Mouse (Mus musculus) erythroblast, adult 5-6 weeks (primary cell): Measurements from ENCODE around the gene Atg4d. TPM values are rescaled to one million over a fixed set of nuclear protein-coding genes. Genes with fewer than 3 reads are reported as not detected.
"Not testable (repeated sequence)": the region's sequence is repeated elsewhere in the genome, so short reads cannot be mapped to it uniquely, and the experiment has no call there.

Source experiments
- ATAC-seq: replicated peaks from 2 replicates; pipeline ENCODE4 v1.8.0; 2016; ENCODE audit warnings: moderate number of reproducible peaks, mild to moderate bottlenecking, moderate TSS enrichment, inconsistent platforms; ENCODE audit not compliant: poor library complexity, low FRiP score, severe bottlenecking
- total RNA-seq, 2 experiments: library from RNA; stranded (forward) in 1 of 2; stranded (reverse) in 1 of 2; fragments of 150-400 nt in 1 of 2; fragments of 200-764, 138-1000 nt in 1 of 2; gene quantifications; 2 replicates each; pipeline versions ENCODE4 v1.2.3 to v1.2.4; 2015 to 2017; ENCODE audit warnings: low replicate concordance in 2 of 2

Atg4d gene
- total RNA-seq, 2 experiments from 2014 or later = 11.9 to 31.9 TPM

- ATAC-seq = peak; percentile 68
These were observed 26.2 kb upstream of the Atg4d start, which contains the start of gene Keap1 for GRCm38 (mm10) chr9:21238733-21239464. Keap1 (minus strand) TSS chr9:21239361.

- no peak for ATAC-seq
These were observed 25.6 kb upstream of the Atg4d start for GRCm38 (mm10) chr9:21239465-21239848.

GRCm38 (mm10) chr9:21241343-21241742 lies 23.8 kb upstream of the Atg4d start:
- peak; percentile 80 for ATAC-seq

- ATAC-seq = no peak
These were observed 21.2 kb upstream of the Atg4d start for GRCm38 (mm10) chr9:21243826-21244427.

GRCm38 (mm10) chr9:21244428-21245112 lies 20.5 kb upstream of the Atg4d start:
- no peak for ATAC-seq

GRCm38 (mm10) chr9:21245113-21245487 lies 20.0 kb upstream of the Atg4d start:
- ATAC-seq = no peak

- ATAC-seq = no peak
These were observed 18.8 kb upstream of the Atg4d start for GRCm38 (mm10) chr9:21246342-21246741.

- ATAC-seq = no peak
These were observed 16.8 kb upstream of the Atg4d start, which contains the start of gene S1pr5 for GRCm38 (mm10) chr9:21248326-21248725. S1pr5 (minus strand) TSS chr9:21248443.

- ATAC-seq = no peak
These were observed 15.2 kb upstream of the Atg4d start for GRCm38 (mm10) chr9:21249629-21250508.

- ATAC-seq = no peak
These were observed 14.6 kb upstream of the Atg4d start for GRCm38 (mm10) chr9:21250509-21250908.

GRCm38 (mm10) chr9:21251116-21251735 lies 13.9 kb upstream of the Atg4d start:
- no peak for ATAC-seq

GRCm38 (mm10) chr9:21254690-21255089 lies 10.4 kb upstream of the Atg4d start:
- no peak for ATAC-seq

GRCm38 (mm10) chr9:21256349-21256748 lies 8.7 kb upstream of the Atg4d start:
- not testable (repeated sequence) for ATAC-seq

GRCm38 (mm10) chr9:21260491-21261040 lies 4.5 kb upstream of the Atg4d start:
- ATAC-seq = no peak

- ATAC-seq = no peak
These were observed 3.3 kb upstream of the Atg4d start for GRCm38 (mm10) chr9:21261831-21262230.

GRCm38 (mm10) chr9:21264272-21264999 lies 657 bp upstream of the Atg4d start:
- peak; percentile 66 for ATAC-seq

- ATAC-seq = peak; percentile 34
These were observed 518 bp downstream of the Atg4d start for GRCm38 (mm10) chr9:21265611-21266010.

- ATAC-seq = no peak
These were observed 1.8 kb downstream of the Atg4d start for GRCm38 (mm10) chr9:21266889-21267288.

- no peak for ATAC-seq
These were observed 3.2 kb downstream of the Atg4d start for GRCm38 (mm10) chr9:21268305-21268704.
